Mouse (Mus musculus) megakaryocyte, embryonic 14.5 days (primary cell): Measurements from ENCODE around the gene Shld2.

ENCODE experiments used
- FLI1 ChIP-seq: IDR thresholded peaks from 2 replicates; pipeline ENCODE4 v1.6.1; 2012; ENCODE audit warnings: low read length, inconsistent platforms, mixed read lengths
- GATA1 ChIP-seq: IDR thresholded peaks from 3 replicates; pipeline ENCODE4 v1.6.1; 2012; ENCODE audit warnings: mixed read lengths, low read length, inconsistent platforms, borderline replicate concordance

DNA sequence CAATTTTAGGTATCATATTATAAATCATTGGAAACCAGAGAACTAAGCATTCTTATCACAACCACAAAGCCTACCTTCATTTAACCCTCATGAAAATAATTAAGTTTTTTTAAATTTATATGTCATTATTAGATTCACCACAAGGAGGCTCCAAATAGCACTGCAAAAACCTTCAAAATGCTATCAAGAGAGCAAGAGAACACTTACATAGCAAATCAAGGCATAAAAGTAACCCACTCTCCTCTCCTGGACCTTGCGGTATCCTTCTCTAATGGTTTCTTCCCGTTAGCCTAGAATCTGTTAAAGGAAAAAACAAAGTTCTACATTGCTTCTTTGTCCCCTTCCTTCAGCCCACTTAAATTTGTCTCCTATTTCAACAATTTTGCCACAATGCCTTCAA is 37.0 kb downstream of the Shld2 start:
- no peak for TF ChIP-seq GATA1
- no peak for TF ChIP-seq FLI1
